ENCODE assay signal across 16 mouse cellular contexts in genomic region chr2:59955916-59956315, GRCm38 (mm10).
"Had no signal": no experiment of that assay in that cellular context is flagged by ENCODE, and none has a peak within 500 bp of the region (broad histone marks: within the 10 kb centered on the region; RNA-seq: fewer than 3 reads in every experiment).

No protein-coding gene starts in this region.

- H3K27me3 ChIP-seq: limb, embryonic 13.5 days; liver, embryonic 12.5 days; liver, embryonic 15.5 days; lung, embryonic 15.5 days had no signal

- H3K27ac ChIP-seq: layer of hippocampus, adult 2 months; limb, embryonic 10.5 days; limb, embryonic 13.5 days; liver, embryonic 12.5 days; liver, embryonic 15.5 days; lung, embryonic 15.5 days had no signal

- DNase-seq: kidney, postnatal 14 days; layer of hippocampus, adult 9-11 months; liver; lung, adult 18-20 months; lung, postnatal 14 days; lung, postnatal 4 days; midbrain, embryonic 14.5 days; thymus, adult 18-20 months; thymus, postnatal 36 days had no signal

- ATAC-seq: liver, embryonic 12.5 days had no signal

- H3K4me3 ChIP-seq: layer of hippocampus, adult 2 months; limb, embryonic 10.5 days; limb, embryonic 13.5 days; liver, embryonic 12.5 days; liver, embryonic 15.5 days; lung, embryonic 15.5 days had no signal

- H3K4me1 ChIP-seq: limb, embryonic 10.5 days; limb, embryonic 13.5 days; liver, embryonic 12.5 days; liver, embryonic 15.5 days; lung, embryonic 15.5 days had no signal

- H3K9ac ChIP-seq: limb, embryonic 13.5 days; liver, embryonic 12.5 days; liver, embryonic 15.5 days; lung, embryonic 15.5 days had no signal

- H3K9me3 ChIP-seq: limb, embryonic 10.5 days; limb, embryonic 13.5 days; liver, embryonic 12.5 days; liver, embryonic 15.5 days; lung, embryonic 15.5 days had no signal

- H3K4me2 ChIP-seq: limb, embryonic 13.5 days; liver, embryonic 12.5 days; liver, embryonic 15.5 days; lung, embryonic 15.5 days; midbrain, embryonic 11.5 days had no signal
